Mouse (Mus musculus): ENCODE results near the gene Nos2.

DNA sequence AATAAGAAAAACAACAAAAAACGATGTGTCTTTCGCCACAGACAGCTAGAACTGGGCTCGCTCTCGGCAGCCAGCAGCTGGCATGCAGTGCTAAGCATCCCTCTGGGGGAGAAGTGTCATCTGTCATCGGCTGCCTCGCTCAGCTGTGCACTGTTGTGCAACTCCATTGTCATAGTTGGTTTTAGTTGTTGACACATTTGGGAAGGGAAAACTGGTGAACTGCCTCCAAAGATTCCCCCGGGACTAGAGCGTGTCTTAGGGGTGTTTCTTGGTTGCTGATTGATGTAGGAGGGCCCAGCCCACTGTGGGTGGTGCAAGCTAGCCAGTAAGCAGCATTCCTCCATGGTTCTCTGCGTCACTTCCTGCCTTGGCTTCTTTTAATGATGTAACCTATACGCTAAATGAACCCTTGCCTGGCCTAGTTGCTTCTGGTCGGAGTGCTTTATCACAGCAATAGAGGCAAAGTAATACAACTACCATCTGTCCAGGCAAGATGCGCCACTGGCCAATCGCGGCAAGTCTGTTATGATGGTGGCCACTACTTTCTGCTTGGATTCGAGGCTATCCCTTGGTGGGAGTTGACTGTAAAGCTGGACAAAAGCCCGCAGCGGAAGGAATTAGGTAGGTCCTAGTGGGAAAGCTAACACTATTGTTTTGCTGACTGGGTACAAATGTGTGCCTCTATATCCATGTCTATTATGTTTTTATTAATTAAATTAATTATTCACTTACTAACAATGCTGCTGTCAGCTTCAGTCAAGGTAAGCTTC is 53.0 kb downstream of the Nos2 start:
- no peak for TF ChIP-seq MYC (IDR thresholded peaks at IDR 0.05; ENCODE audit: low read depth, low read length)
- TF ChIP-seq RAD21 (IDR thresholded peaks at IDR 0.05; ENCODE audit: low read depth, low read length), result no peak
- TF ChIP-seq MAX (IDR thresholded peaks at IDR 0.05; ENCODE audit: low read length), result no peak
- no peak for TF ChIP-seq MAFK (IDR thresholded peaks at IDR 0.05; ENCODE audit: borderline replicate concordance, low read depth, low read length)
- no peak for TF ChIP-seq ZKSCAN1 (IDR thresholded peaks at IDR 0.05; ENCODE audit: low read depth, low read length)
- TF ChIP-seq CTCF (IDR thresholded peaks at IDR 0.05 in 2 of 3, conservative IDR thresholded peaks at IDR 0.05 in 1 of 3; ENCODE audit: control insufficient read depth in 1 of 3, insufficient read depth in 1 of 3, low read depth in 2 of 3, low read length in 3 of 3, poor library complexity in 1 of 3, severe bottlenecking in 1 of 3), result no peak
- no peak for TF ChIP-seq TBP (IDR thresholded peaks at IDR 0.05; ENCODE audit: low read depth, low read length)
- TF ChIP-seq ZNF384 (IDR thresholded peaks at IDR 0.05; ENCODE audit: low read depth, low read length), result no peak
- no peak for TF ChIP-seq MEF2A (IDR thresholded peaks at IDR 0.05; ENCODE audit: extremely low read depth, insufficient replicate concordance, low read depth, low read length, poor library complexity, severe bottlenecking)
- TF ChIP-seq MYB (IDR thresholded peaks at IDR 0.05; ENCODE audit: low read depth, low read length), result no peak
- TF ChIP-seq BHLHE40 (IDR thresholded peaks at IDR 0.05; ENCODE audit: borderline replicate concordance, low read depth, low read length), result no peak
- TF ChIP-seq USF1 (IDR thresholded peaks at IDR 0.05; ENCODE audit: low read depth, low read length), result no peak
- no peak for TF ChIP-seq ELF1 (IDR thresholded peaks at IDR 0.05; ENCODE audit: low read depth, low read length)
- TF ChIP-seq EP300 (IDR thresholded peaks at IDR 0.05; ENCODE audit: low read depth in 1 of 2, low read length in 2 of 2), result no peak
